Mouse (Mus musculus) neural tube, embryonic 14.5 days (tissue): Measurements from ENCODE around the gene Lrrc4. TPM values are rescaled to one million over a fixed set of nuclear protein-coding genes. Genes with fewer than 3 reads are reported as not detected.

Experiments
- ATAC-seq: fragments of 200-750 bp; cut with Nextera tagmentation; 2 replicates; pipeline ENCODE4 v1.8.0; 2017; ENCODE audit warnings: low read depth, mild to moderate bottlenecking, moderate TSS enrichment, moderate library complexity
- H3K27ac ChIP-seq: fragments of 300-500 bp; sonication (generic); 2 replicates; pipeline ENCODE4 v1.5.1; 2014; ENCODE audit warnings: low read depth, mild to moderate bottlenecking, control low read depth, low read length, moderate library complexity, mixed read lengths
- H3K27me3 ChIP-seq: fragments of 300-500 bp; sonication (generic); 2 replicates; pipeline ENCODE4 v1.6.1; 2014; ENCODE audit warnings: low read length; ENCODE audit not compliant: control insufficient read depth, insufficient read depth
- H3K36me3 ChIP-seq: fragments of 300-500 bp; sonication (generic); 2 replicates; pipeline ENCODE4 v1.6.1; 2014; ENCODE audit warnings: low read length, mixed read lengths; ENCODE audit not compliant: control insufficient read depth, insufficient read depth
- H3K4me1 ChIP-seq: fragments of 300-500 bp; sonication (generic); 2 replicates; pipeline ENCODE4 v1.6.1; 2014; ENCODE audit warnings: low read length; ENCODE audit not compliant: control insufficient read depth, insufficient read depth
- H3K4me2 ChIP-seq: fragments of 300-500 bp; sonication (generic); 2 replicates; pipeline ENCODE4 v1.6.1; 2014; ENCODE audit warnings: mild to moderate bottlenecking, low read depth, low read length, control low read depth
- H3K4me3 ChIP-seq: fragments of 300-500 bp; sonication (generic); 2 replicates; pipeline ENCODE4 v1.5.1; 2014; ENCODE audit warnings: low read depth, low read length, control low read depth, mixed read lengths
- H3K9ac ChIP-seq: fragments of 300-500 bp; sonication (generic); replicated peaks from 2 replicates; pipeline ENCODE4 v1.6.1; 2014; ENCODE audit warnings: low read depth, mild to moderate bottlenecking, control low read depth, low read length, mixed read lengths
- H3K9me3 ChIP-seq: fragments of 300-500 bp; sonication (generic); 2 replicates; pipeline ENCODE4 v1.6.1; 2016; ENCODE audit warnings: low read length; ENCODE audit not compliant: control insufficient read depth
- WGBS: fragments of 180-500 bp; shearing (Covaris S2); extraction: QIAGEN DNeasy Blood & Tissue Kit; methylation state at CpG from one replicate; pipeline ENCODE4 v1.1.7; 2014; 5-methylcytosine and 5-hydroxymethylcytosine counted together
- polyA plus RNA-seq: library from polyadenylated mRNA; unstranded; fragments of >200 nt; fragmentation: Nextera tagmentation; extraction: Ambion mirVana; gene quantifications from 2 replicates; pipeline ENCODE4 v1.2.1, GENCODE M21; 2014

Gene Lrrc4
- polyA plus RNA-seq, 1 experiment from 2014 or later = 11.5 TPM

GRCm38 (mm10) chr6:28823375-28823774 lies 8.2 kb downstream of the Lrrc4 start:
- Histone ChIP-seq H3K4me3 (no peak overlapping the region), H3K36me3 (peaks cover 10% of the 10 kb centered on the region; the same call in 1 of the 2 replicates), H3K9ac (no peak overlapping the region), H3K4me2 (no peak overlapping the region), H3K9me3 (no peaks in the 10 kb centered on the region), H3K27ac (no peak overlapping the region), H3K4me1 (peaks cover 50% of the 10 kb centered on the region), H3K27me3 (no peaks in the 10 kb centered on the region)
- no peak for ATAC-seq
- 93% methylated on average over 3 of the region's 3 CpGs for WGBS

GRCm38 (mm10) chr6:28822296-28822695 lies 9.3 kb downstream of the Lrrc4 start:
- no peak overlapping the region for H3K9ac ChIP-seq
- H3K27me3 ChIP-seq = no peaks in the 10 kb centered on the region
- no peak overlapping the region for H3K4me3 ChIP-seq
- H3K4me1 ChIP-seq = peaks cover 40% of the 10 kb centered on the region
- H3K4me2 ChIP-seq = no peak overlapping the region
- H3K27ac ChIP-seq = no peak overlapping the region
- 82% methylated on average over 3 of the region's 3 CpGs for WGBS
- no peaks in the 10 kb centered on the region for H3K9me3 ChIP-seq
- ATAC-seq = no peak
- H3K36me3 ChIP-seq = peaks cover 14% of the 10 kb centered on the region; the same call in 1 of the 2 replicates

GRCm38 (mm10) chr6:28819509-28820358 lies 11.8 kb downstream of the Lrrc4 start:
- no peak overlapping the region for H3K9ac ChIP-seq
- 31% methylated on average over 13 of the region's 13 CpGs for WGBS
- H3K9me3 ChIP-seq = no peaks in the 10 kb centered on the region
- H3K4me1 ChIP-seq = peaks cover 22% of the 10 kb centered on the region
- no peak overlapping the region for H3K4me2 ChIP-seq
- peak; percentile 83 for ATAC-seq
- H3K36me3 ChIP-seq = peaks cover 14% of the 10 kb centered on the region; the same call in 1 of the 2 replicates
- peak overlapping the region; percentile 48; the same call in 1 of the 2 replicates for H3K27ac ChIP-seq
- H3K27me3 ChIP-seq = no peaks in the 10 kb centered on the region
- no peak overlapping the region for H3K4me3 ChIP-seq

GRCm38 (mm10) chr6:28817039-28817438 lies 14.5 kb downstream of the Lrrc4 start:
- Histone ChIP-seq H3K36me3 (peaks cover 14% of the 10 kb centered on the region; the same call in 1 of the 2 replicates), H3K4me3 (no peak overlapping the region), H3K4me1 (peaks cover 22% of the 10 kb centered on the region), H3K9me3 (no peaks in the 10 kb centered on the region), H3K27me3 (no peaks in the 10 kb centered on the region), H3K27ac (no peak overlapping the region), H3K4me2 (no peak overlapping the region), H3K9ac (no peak overlapping the region)
- WGBS = 65% methylated on average over 9 of the region's 9 CpGs
- no peak for ATAC-seq

- WGBS = 83% methylated on average over 2 of the region's 2 CpGs
- H3K4me2 ChIP-seq = no peak overlapping the region
- no peak overlapping the region for H3K4me3 ChIP-seq
- H3K9me3 ChIP-seq = no peaks in the 10 kb centered on the region
- ATAC-seq = no peak
- no peak overlapping the region for H3K9ac ChIP-seq
- H3K27me3 ChIP-seq = no peaks in the 10 kb centered on the region
- H3K36me3 ChIP-seq = peaks cover 7% of the 10 kb centered on the region; the same call in 1 of the 2 replicates
- H3K4me1 ChIP-seq = peaks cover 10% of the 10 kb centered on the region; the same call in 1 of the 2 replicates
- H3K27ac ChIP-seq = no peak overlapping the region
Measured at GRCm38 (mm10) chr6:28814895-28815294, 16.7 kb downstream of the Lrrc4 start.

GRCm38 (mm10) chr6:28813057-28813456 lies 18.5 kb downstream of the Lrrc4 start:
- ATAC-seq = no peak
- H3K9ac ChIP-seq = no peak overlapping the region
- peaks cover under 1% of the 10 kb centered on the region; the same call in 1 of the 2 replicates for H3K36me3 ChIP-seq
- H3K27ac ChIP-seq = no peak overlapping the region
- no peak overlapping the region for H3K4me2 ChIP-seq
- H3K27me3 ChIP-seq = no peaks in the 10 kb centered on the region
- H3K4me3 ChIP-seq = no peak overlapping the region
- no peaks in the 10 kb centered on the region for H3K9me3 ChIP-seq
- WGBS = 86% methylated on average over 9 of the region's 9 CpGs
- no peaks in the 10 kb centered on the region for H3K4me1 ChIP-seq

GRCm38 (mm10) chr6:28804751-28805150 lies 26.8 kb downstream of the Lrrc4 start:
- H3K4me3 ChIP-seq = no peak overlapping the region
- no peaks in the 10 kb centered on the region for H3K4me1 ChIP-seq
- no peak for ATAC-seq
- H3K9ac ChIP-seq = no peak overlapping the region
- no peaks in the 10 kb centered on the region for H3K27me3 ChIP-seq
- peaks cover 2% of the 10 kb centered on the region; the same call in 1 of the 2 replicates for H3K36me3 ChIP-seq
- H3K27ac ChIP-seq = no peak overlapping the region
- no peak overlapping the region for H3K4me2 ChIP-seq
- WGBS = 83% methylated on average over 5 of the region's 5 CpGs
- no peaks in the 10 kb centered on the region for H3K9me3 ChIP-seq

GRCm38 (mm10) chr6:28803678-28804279 lies 27.8 kb downstream of the Lrrc4 start:
- H3K4me1 ChIP-seq = no peaks in the 10 kb centered on the region
- H3K36me3 ChIP-seq = peaks cover 2% of the 10 kb centered on the region; the same call in 1 of the 2 replicates
- H3K9me3 ChIP-seq = no peaks in the 10 kb centered on the region
- no peak overlapping the region for H3K27ac ChIP-seq
- ATAC-seq = no peak
- H3K27me3 ChIP-seq = no peaks in the 10 kb centered on the region
- no peak overlapping the region for H3K4me2 ChIP-seq
- WGBS = 88% methylated on average over 6 of the region's 6 CpGs
- H3K4me3 ChIP-seq = no peak overlapping the region
- no peak overlapping the region for H3K9ac ChIP-seq

GRCm38 (mm10) chr6:28800976-28801375 lies 30.6 kb downstream of the Lrrc4 start:
- no peaks in the 10 kb centered on the region for H3K9me3 ChIP-seq
- no peaks in the 10 kb centered on the region for H3K27me3 ChIP-seq
- no peak overlapping the region for H3K27ac ChIP-seq
- no peaks in the 10 kb centered on the region for H3K4me1 ChIP-seq
- ATAC-seq = peak; percentile 29; the same call in 1 of the 2 replicates
- H3K36me3 ChIP-seq = peaks cover 2% of the 10 kb centered on the region; the same call in 1 of the 2 replicates
- 83% methylated on average over 3 of the region's 3 CpGs for WGBS
- no peak overlapping the region for H3K9ac ChIP-seq
- no peak overlapping the region for H3K4me3 ChIP-seq
- no peak overlapping the region for H3K4me2 ChIP-seq
